Mouse (Mus musculus) liver, embryonic 16.5 days (tissue): ENCODE data around the gene Kbtbd4. TPM values are rescaled to one million over a fixed set of nuclear protein-coding genes. Genes with fewer than 3 reads are reported as not detected.

Experiments
- ATAC-seq: fragments of 200-750 bp; cut with Nextera tagmentation; 2 replicates; pipeline ENCODE4 v1.8.0; 2017; ENCODE audit warnings: low read depth, mild to moderate bottlenecking, moderate number of reproducible peaks, moderate library complexity
- H3K27ac ChIP-seq: fragments of 300-500 bp; sonication (generic); 2 replicates; pipeline ENCODE4 v1.5.1; 2014; ENCODE audit warnings: mild to moderate bottlenecking, low read length
- H3K27me3 ChIP-seq: fragments of 300-500 bp; sonication (generic); 2 replicates; pipeline ENCODE4 v1.6.1; 2014; ENCODE audit warnings: low read depth, low read length, mixed read lengths; ENCODE audit not compliant: control insufficient read depth, insufficient read depth
- H3K36me3 ChIP-seq: fragments of 300-500 bp; sonication (generic); 2 replicates; pipeline ENCODE4 v1.6.1; 2014; ENCODE audit warnings: mild to moderate bottlenecking; ENCODE audit not compliant: control insufficient read depth, insufficient read depth
- H3K4me1 ChIP-seq: fragments of 300-500 bp; sonication (generic); 2 replicates; pipeline ENCODE4 v1.6.1; 2014; ENCODE audit warnings: low read depth, low read length, mixed read lengths; ENCODE audit not compliant: control insufficient read depth
- H3K4me2 ChIP-seq: fragments of 300-500 bp; sonication (generic); 2 replicates; pipeline ENCODE4 v1.6.1; 2014; ENCODE audit warnings: low read depth, low read length, mixed read lengths
- H3K4me3 ChIP-seq: fragments of 300-500 bp; sonication (generic); 2 replicates; pipeline ENCODE4 v1.5.1; 2014; ENCODE audit warnings: low read depth, mild to moderate bottlenecking, low read length
- H3K9ac ChIP-seq: fragments of 300-500 bp; sonication (generic); 2 replicates; pipeline ENCODE4 v1.6.1; 2014; ENCODE audit warnings: low read depth, low read length
- H3K9me3 ChIP-seq: fragments of 300-500 bp; sonication (generic); replicated peaks from 2 replicates; pipeline ENCODE4 v1.6.1; 2016; ENCODE audit warnings: low read length; ENCODE audit not compliant: control insufficient read depth
- WGBS: fragments of 180-500 bp; shearing (Covaris S2); extraction: QIAGEN DNeasy Blood & Tissue Kit; methylation state at CpG from one replicate; pipeline ENCODE4 v1.1.7; 2014; ENCODE audit not compliant: insufficient replicate concordance; 5-methylcytosine and 5-hydroxymethylcytosine counted together
- polyA plus RNA-seq: library from polyadenylated mRNA; unstranded; fragments of >200 nt; fragmentation: Nextera tagmentation; extraction: Ambion mirVana; gene quantifications from 2 replicates; pipeline ENCODE4 v1.2.1, GENCODE M21; 2015

Gene Kbtbd4
- polyA plus RNA-seq, 1 experiment from 2014 or later = 15.7 TPM

DNA sequence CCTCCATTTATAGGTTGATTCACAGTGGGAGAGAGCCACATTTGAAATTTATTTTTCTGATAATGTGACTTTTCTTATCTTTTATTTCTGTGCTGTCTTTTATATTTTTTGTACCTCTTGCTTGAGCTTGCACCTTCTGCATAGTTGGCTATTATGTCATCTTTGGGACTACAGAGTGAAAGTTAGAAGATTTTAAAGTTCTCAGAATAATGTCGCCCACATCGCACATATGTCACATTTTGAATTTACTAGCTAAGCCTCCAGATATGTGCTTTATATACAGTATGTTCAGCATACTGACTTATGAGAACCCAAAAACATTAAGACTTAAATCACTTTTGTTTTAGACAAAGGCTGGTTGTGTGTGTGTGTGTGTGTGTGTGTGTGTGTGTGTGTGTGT, 55.5 kb downstream of the Kbtbd4 start:
- ATAC-seq = no peak
- Histone ChIP-seq H3K4me1 (peaks cover 7% of the 10 kb centered on the region), H3K4me3 (no peak overlapping the region), H3K27me3 (no peaks in the 10 kb centered on the region), H3K9me3 (no peaks in the 10 kb centered on the region), H3K36me3 (no peaks in the 10 kb centered on the region), H3K27ac (no peak overlapping the region), H3K4me2 (no peak overlapping the region), H3K9ac (no peak overlapping the region)
- WGBS = 93% methylated on average over 2 of the region's 2 CpGs

Other genes with a start within 250 kb of the Kbtbd4 start
- 27.6 and 31.7 TPM in 2 replicates for gene Nup160, start 227.5 kb upstream of the Kbtbd4 start, polyA plus RNA-seq
- 25.8 and 26.9 TPM in 2 replicates for gene Fnbp4, start 159.4 kb upstream of the Kbtbd4 start, polyA plus RNA-seq
- 0.05 and 0.07 TPM in 2 replicates for gene Agbl2, start 122.0 kb upstream of the Kbtbd4 start, polyA plus RNA-seq
- 109 and 117 TPM in 2 replicates for gene Mtch2, start 57.6 kb upstream of the Kbtbd4 start, polyA plus RNA-seq
- 1.5 and 1.6 TPM in 2 replicates for gene C1qtnf4, start 18.9 kb upstream of the Kbtbd4 start, polyA plus RNA-seq
- gene Ndufs3, start 87 bp downstream of the Kbtbd4 start, polyA plus RNA-seq = 143 and 146 TPM in 2 replicates
- 46.8 and 47.9 TPM in 2 replicates for gene Celf1, start 35.6 kb downstream of the Kbtbd4 start, polyA plus RNA-seq
- 0.99 and 1.0 TPM in 2 replicates for gene Rapsn, start 130.9 kb downstream of the Kbtbd4 start, polyA plus RNA-seq
- gene Psmc3, start 149.3 kb downstream of the Kbtbd4 start, polyA plus RNA-seq = 130 and 133 TPM in 2 replicates
- gene Slc39a13, start 165.7 kb downstream of the Kbtbd4 start, polyA plus RNA-seq = 10.4 and 12.2 TPM in 2 replicates
- 16.6 and 18.2 TPM in 2 replicates for gene Spi1, start 177.7 kb downstream of the Kbtbd4 start, polyA plus RNA-seq
- 0.07 and 0.08 TPM in 2 replicates for gene Mybpc3, start 213.4 kb downstream of the Kbtbd4 start, polyA plus RNA-seq